Mouse (Mus musculus) hindbrain, embryonic 10.5 days (tissue): Measurements from ENCODE around the gene Pidd1. TPM values are rescaled to one million over a fixed set of nuclear protein-coding genes. Genes with fewer than 3 reads are reported as not detected.

Experiments
- DNase-seq: peaks from one replicate; pipeline ENCODE4 v3.0.0-alpha.2; 2017; ENCODE audit warnings: low spot score
- H3K27ac ChIP-seq: fragments of 300-500 bp; sonication (generic); 2 replicates; pipeline ENCODE4 v1.5.1; 2016; ENCODE audit warnings: mild to moderate bottlenecking, moderate library complexity
- H3K27me3 ChIP-seq: fragments of 300-500 bp; sonication (generic); 2 replicates; pipeline ENCODE4 v1.6.1; 2016; ENCODE audit warnings: mild to moderate bottlenecking; ENCODE audit not compliant: poor library complexity, insufficient read depth, severe bottlenecking
- H3K36me3 ChIP-seq: fragments of 300-500 bp; sonication (generic); 2 replicates; pipeline ENCODE4 v1.6.1; 2016; ENCODE audit warnings: mild to moderate bottlenecking, moderate library complexity
- H3K4me1 ChIP-seq: fragments of 300-500 bp; sonication (generic); replicated peaks from 2 replicates; pipeline ENCODE4 v1.6.1; 2016; ENCODE audit warnings: mild to moderate bottlenecking
- H3K4me3 ChIP-seq: fragments of 300-500 bp; sonication (generic); 2 replicates; pipeline ENCODE4 v1.5.1; 2016; ENCODE audit warnings: mild to moderate bottlenecking, moderate library complexity
- H3K9me3 ChIP-seq: fragments of 300-500 bp; sonication (generic); 2 replicates; pipeline ENCODE4 v1.6.1; 2016; ENCODE audit warnings: mild to moderate bottlenecking, moderate library complexity
- WGBS: fragments of 180-500 bp; shearing (Covaris S2); methylation state at CpG from one replicate; pipeline ENCODE4 v1.1.7; 2016; 5-methylcytosine and 5-hydroxymethylcytosine counted together
- polyA plus RNA-seq: library from polyadenylated mRNA; unstranded; fragments of >200 nt; fragmentation: Nextera tagmentation; extraction: Ambion mirVana; gene quantifications from 2 replicates; pipeline ENCODE4 v1.2.1, GENCODE M21; 2016

Gene Pidd1
- polyA plus RNA-seq, 1 experiment from 2014 or later: 21.0 TPM

- H3K36me3 ChIP-seq: peaks cover 60% of the 10 kb centered on the region
- 6% methylated on average over 17 of the region's 17 CpGs for WGBS
- peaks cover 67% of the 10 kb centered on the region for H3K4me1 ChIP-seq
- H3K4me3 ChIP-seq: peak overlapping the region; percentile 61
- H3K9me3 ChIP-seq: no peaks in the 10 kb centered on the region
- no peaks in the 10 kb centered on the region for H3K27me3 ChIP-seq
- DNase-seq: peak; percentile 57
- H3K27ac ChIP-seq: peak overlapping the region; percentile 87
These were observed 8.5 kb downstream of the Pidd1 start for GRCm38 (mm10) chr7:141435129-141435855.

DNA sequence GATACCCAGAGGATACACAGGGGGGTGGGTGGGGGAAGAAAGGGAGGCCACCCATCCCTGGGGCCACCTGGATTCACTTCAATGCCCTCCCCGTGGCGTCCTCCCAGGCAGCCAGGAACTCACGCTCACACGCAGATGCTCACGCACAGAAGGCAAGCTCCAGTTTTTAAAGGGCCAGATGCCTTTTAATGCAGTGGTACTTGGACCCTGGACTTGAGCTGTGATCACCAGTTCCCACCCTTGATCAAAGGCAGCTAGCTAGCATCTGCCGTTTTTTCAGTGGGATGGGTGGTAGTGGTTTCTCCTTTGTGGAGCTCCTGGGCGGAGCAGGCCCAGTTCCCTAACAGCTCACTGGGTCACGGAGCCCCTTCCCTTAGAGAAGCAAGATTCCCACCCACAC lies 9.4 kb downstream of the Pidd1 start:
- peak; percentile 54 for DNase-seq
- peaks cover 52% of the 10 kb centered on the region for H3K36me3 ChIP-seq
- 17% methylated on average over 8 of the region's 8 CpGs for WGBS

GRCm38 (mm10) chr7:141433517-141434400 lies 10.1 kb downstream of the Pidd1 start:
- WGBS: 76% methylated on average over 15 of the region's 15 CpGs
- Histone ChIP-seq H3K4me1 (peaks cover 81% of the 10 kb centered on the region), H3K4me3 (peak overlapping the region; percentile 61), H3K9me3 (no peaks in the 10 kb centered on the region), H3K36me3 (peaks cover 45% of the 10 kb centered on the region), H3K27me3 (peaks cover under 1% of the 10 kb centered on the region; the same call in 1 of the 2 replicates), H3K27ac (peak overlapping the region; percentile 87)
- no peak for DNase-seq

More for the DNA sequence above, 9.4 kb downstream of the Pidd1 start:
- peak overlapping the region; percentile 87 for H3K27ac ChIP-seq
- no peaks in the 10 kb centered on the region for H3K9me3 ChIP-seq
- peaks cover 74% of the 10 kb centered on the region for H3K4me1 ChIP-seq
- H3K27me3 ChIP-seq: no peaks in the 10 kb centered on the region
- H3K4me3 ChIP-seq: peak overlapping the region; percentile 61

DNA sequence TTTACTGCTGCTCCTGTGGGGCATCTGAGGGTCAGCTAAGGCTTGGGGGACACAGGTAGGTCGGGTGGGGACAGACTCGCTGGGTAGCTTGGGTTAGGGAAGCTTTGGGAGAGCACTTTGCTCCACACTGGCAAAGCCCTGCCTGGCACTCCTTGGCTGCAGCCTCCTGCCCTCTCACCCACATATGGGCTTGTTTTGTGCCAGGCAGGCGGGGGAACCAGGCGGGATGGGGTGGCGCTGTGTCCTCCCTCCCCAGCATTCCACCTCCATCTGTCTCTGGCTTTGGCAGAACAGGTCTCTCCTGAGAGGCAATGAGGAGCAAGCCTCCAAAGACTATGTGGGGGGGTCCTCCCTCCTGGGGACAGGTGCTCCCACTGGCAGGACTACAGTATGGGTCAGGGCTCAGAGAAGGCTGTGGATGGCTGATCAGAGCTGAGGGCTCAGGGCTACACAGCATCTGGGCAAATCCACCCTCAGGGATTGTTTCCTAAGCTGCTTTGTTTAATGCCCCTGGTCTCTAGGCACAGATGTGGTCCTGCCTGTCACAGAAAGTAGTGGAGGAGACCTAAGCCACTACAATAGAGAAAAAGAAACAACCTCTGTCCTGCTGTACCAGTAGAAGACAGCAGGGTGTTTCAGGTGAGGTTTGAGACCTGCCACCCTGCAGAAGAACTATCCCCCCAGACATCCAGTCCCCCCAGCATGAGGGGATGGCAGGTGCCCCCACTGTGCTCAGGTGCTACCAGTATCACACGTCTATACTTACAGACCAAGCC lies 10.9 kb downstream of the Pidd1 start:
- 0 out of 2 replicates have a peak overlapping the region, but pooled peaks have one; percentile 6 for H3K4me3 ChIP-seq

GRCm38 (mm10) chr7:141432186-141432611 lies 11.6 kb downstream of the Pidd1 start:
- Histone ChIP-seq H3K4me1 (peaks cover 80% of the 10 kb centered on the region), H3K27me3 (peaks cover 9% of the 10 kb centered on the region; the same call in 1 of the 2 replicates), H3K4me3 (no peak overlapping the region), H3K9me3 (no peaks in the 10 kb centered on the region), H3K36me3 (peaks cover 36% of the 10 kb centered on the region), H3K27ac (peak overlapping the region; percentile 16; the same call in 1 of the 2 replicates)
- 87% methylated on average over 8 of the region's 8 CpGs for WGBS
- DNase-seq: no peak

More for the DNA sequence above, 10.9 kb downstream of the Pidd1 start:
- WGBS: 89% methylated on average over 6 of the region's 6 CpGs
- Histone ChIP-seq H3K27me3 (peaks cover 5% of the 10 kb centered on the region; the same call in 1 of the 2 replicates), H3K36me3 (peaks cover 37% of the 10 kb centered on the region), H3K9me3 (no peaks in the 10 kb centered on the region), H3K4me1 (peaks cover 87% of the 10 kb centered on the region), H3K27ac (peak overlapping the region; percentile 16; the same call in 1 of the 2 replicates)
- no peak for DNase-seq

DNA sequence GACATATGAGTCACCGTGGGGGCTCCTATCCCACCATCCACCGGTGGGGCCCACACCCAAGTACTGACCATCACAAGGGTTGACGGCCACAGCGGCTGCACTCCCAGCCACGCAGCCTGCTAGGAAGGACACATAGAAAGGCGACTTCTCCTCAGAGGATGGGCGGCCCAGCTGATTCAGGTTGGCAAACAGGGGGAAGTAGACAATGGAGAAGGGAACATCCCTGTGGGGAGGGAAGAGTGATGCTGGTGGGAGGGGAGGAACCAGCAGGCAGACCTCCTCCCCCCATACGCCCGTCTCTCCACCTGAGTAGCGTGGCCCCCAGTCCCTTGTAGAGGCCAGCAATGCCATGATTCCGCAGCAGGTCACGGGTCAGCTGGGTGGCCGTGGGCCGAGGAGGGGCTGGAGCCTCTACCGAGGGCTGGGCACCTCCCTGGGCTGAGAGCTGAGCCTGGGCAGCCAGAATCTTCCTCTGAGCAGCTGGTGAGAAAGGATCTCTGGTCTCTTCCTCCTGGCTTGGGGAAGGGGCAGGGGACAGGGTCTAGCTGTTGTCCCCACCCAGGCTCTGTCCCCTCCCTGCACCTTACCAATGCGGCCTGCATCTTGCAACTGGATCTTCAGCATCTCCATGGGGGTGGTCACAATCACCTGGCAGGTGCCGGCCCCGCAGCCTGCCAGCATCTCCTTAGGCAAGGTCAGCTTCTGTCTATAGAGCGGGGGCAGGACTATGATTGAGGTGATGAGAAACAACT lies 12.2 kb downstream of the Pidd1 start:
- WGBS: 93% methylated on average over 19 of the region's 19 CpGs
- 0 out of 2 replicates have a peak overlapping the region, but pooled peaks have one; percentile 9 for H3K4me3 ChIP-seq
- H3K27ac ChIP-seq: no peak overlapping the region; the same call in 1 of the 2 replicates
- DNase-seq: no peak
- peaks cover 74% of the 10 kb centered on the region for H3K4me1 ChIP-seq
- H3K27me3 ChIP-seq: peaks cover 9% of the 10 kb centered on the region; the same call in 1 of the 2 replicates
- peaks cover 36% of the 10 kb centered on the region for H3K36me3 ChIP-seq
- H3K9me3 ChIP-seq: no peaks in the 10 kb centered on the region

GRCm38 (mm10) chr7:141430585-141431240 lies 13.1 kb downstream of the Pidd1 start:
- DNase-seq: no peak
- Histone ChIP-seq H3K9me3 (no peaks in the 10 kb centered on the region), H3K4me3 (no peak overlapping the region), H3K4me1 (peaks cover 65% of the 10 kb centered on the region), H3K27me3 (peaks cover 9% of the 10 kb centered on the region; the same call in 1 of the 2 replicates), H3K27ac (no peak overlapping the region), H3K36me3 (peaks cover 36% of the 10 kb centered on the region)
- WGBS: 95% methylated on average over 9 of the region's 9 CpGs

DNA sequence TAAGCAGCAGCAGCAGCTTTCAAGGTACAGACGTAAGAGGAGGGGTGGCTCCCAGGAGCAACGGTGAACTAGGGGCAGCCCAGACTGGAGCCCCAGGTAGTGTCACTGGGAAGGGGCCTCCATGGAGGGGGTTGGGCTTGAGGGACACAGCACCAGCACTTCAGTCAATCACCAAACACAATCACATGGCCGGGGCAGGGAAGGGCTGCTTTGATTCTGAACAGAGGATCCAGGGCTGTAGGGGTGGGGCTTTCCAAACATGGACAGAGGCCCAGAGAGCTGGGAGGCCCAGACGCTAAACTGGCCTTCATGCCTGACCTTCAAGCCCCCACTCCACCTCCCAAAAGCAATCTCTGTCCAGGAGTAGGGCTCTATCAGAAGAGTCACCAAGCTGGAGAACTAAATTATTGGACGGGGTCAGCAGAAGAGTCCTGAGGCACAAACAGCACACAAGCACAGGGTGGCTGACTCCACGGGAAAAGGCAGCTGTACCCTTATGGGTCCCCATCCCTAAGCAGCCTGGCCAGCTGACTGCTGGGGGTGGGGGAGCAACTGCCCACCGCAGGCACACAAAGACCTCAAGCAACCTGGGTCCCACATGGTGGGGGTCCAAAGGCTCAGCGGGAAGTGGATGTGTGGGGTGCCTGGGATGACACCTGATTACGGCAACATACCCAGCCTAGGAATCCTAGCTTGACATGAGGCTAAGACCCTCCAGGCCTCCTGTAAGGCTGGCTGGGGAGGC lies 13.8 kb downstream of the Pidd1 start:
- DNase-seq: no peak
- WGBS: 61% methylated on average over 9 of the region's 9 CpGs
- no peak overlapping the region for H3K27ac ChIP-seq
- H3K9me3 ChIP-seq: no peaks in the 10 kb centered on the region
- H3K36me3 ChIP-seq: peaks cover 36% of the 10 kb centered on the region
- H3K4me3 ChIP-seq: peak overlapping the region; percentile 54
- peaks cover 58% of the 10 kb centered on the region for H3K4me1 ChIP-seq
- peaks cover 9% of the 10 kb centered on the region; the same call in 1 of the 2 replicates for H3K27me3 ChIP-seq

DNA sequence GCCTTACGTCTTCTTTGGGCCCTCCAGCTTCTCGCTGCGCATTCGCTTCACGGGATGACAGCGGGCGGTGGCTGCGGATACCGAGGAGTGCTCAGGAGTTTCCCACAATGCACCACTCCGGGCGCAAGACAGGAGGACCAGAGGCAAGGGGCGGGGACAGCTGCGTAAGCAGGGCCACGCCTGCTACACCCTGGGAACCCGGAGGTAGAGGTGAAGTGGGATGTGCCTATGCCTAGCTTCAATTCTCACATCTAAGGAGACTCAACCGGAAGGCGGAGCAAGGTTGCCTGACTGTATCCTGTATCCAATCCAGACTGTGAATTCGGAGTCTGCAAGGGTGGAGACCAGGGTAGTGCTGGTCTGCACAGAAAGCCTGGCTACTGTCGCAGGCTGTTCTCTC lies 14.5 kb downstream of the Pidd1 start, which contains the start of gene Cend1:
Cend1 (minus strand) TSS at position 182 of the 400 bp plus-strand sequence.
- peaks cover 9% of the 10 kb centered on the region; the same call in 1 of the 2 replicates for H3K27me3 ChIP-seq
- peak within 1 kb of the TSS; percentile 54 for H3K4me3 ChIP-seq
- H3K9me3 ChIP-seq: no peaks in the 10 kb centered on the region
- H3K36me3 ChIP-seq: peaks cover 36% of the 10 kb centered on the region
- peak within 1 kb of the TSS; percentile 77 for H3K27ac ChIP-seq
- peak; percentile 76 for DNase-seq
- 3% methylated on average over 19 of the region's 19 CpGs for WGBS
- peaks cover 51% of the 10 kb centered on the region for H3K4me1 ChIP-seq

GRCm38 (mm10) chr7:141428701-141429100 lies 15.1 kb downstream of the Pidd1 start:
- no peaks in the 10 kb centered on the region for H3K9me3 ChIP-seq
- peaks cover 9% of the 10 kb centered on the region; the same call in 1 of the 2 replicates for H3K27me3 ChIP-seq
- WGBS: 54% methylated on average over 5 of the region's 5 CpGs
- peak overlapping the region; percentile 54 for H3K4me3 ChIP-seq
- H3K27ac ChIP-seq: peak overlapping the region; percentile 77
- H3K36me3 ChIP-seq: peaks cover 34% of the 10 kb centered on the region
- H3K4me1 ChIP-seq: peaks cover 45% of the 10 kb centered on the region
- no peak for DNase-seq
